Mouse (Mus musculus): ENCODE data around the gene Six2.
A peak's percentile ranks its signal among the peaks of the same experiment; 100 is the strongest.
"Not testable (repeated sequence)": the region's sequence is repeated elsewhere in the genome, so short reads cannot be mapped to it uniquely, and the experiment has no call there.

Gene Six2

DNA sequence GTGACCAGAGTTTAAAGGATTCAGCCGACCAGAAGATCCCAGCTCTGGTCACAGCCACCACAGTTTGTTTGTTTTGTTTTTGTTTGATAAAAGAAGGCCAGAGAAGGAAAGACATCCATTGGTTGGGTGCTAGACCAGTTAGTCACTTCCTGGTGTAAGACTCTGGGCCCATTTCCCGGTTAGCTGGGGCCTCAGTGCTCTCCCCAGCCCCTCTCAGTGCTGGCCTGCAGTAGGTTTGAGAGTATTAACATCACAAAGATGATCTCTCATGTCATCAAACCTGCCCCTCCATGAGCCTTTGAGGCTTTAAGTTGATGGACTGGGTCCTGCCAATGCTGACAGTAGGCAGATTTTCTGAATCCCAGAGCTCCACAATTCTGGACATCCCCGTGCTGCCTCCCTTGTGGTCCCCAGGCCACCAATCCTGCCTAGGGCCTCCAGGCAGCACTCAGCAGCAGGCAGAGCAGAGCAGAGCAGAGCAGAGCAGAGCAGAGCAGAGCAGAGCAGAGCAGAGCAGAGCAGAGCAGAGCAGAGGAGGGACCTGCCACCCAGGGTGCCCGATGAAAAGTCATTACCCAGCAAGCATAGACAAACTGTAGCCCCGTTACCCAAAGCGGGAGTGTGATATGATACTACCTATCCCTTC, 2.4 kb upstream of the Six2 start:
- no peak for DNase-seq (ENCODE audit: low spot score in 2 of 2)

DNA sequence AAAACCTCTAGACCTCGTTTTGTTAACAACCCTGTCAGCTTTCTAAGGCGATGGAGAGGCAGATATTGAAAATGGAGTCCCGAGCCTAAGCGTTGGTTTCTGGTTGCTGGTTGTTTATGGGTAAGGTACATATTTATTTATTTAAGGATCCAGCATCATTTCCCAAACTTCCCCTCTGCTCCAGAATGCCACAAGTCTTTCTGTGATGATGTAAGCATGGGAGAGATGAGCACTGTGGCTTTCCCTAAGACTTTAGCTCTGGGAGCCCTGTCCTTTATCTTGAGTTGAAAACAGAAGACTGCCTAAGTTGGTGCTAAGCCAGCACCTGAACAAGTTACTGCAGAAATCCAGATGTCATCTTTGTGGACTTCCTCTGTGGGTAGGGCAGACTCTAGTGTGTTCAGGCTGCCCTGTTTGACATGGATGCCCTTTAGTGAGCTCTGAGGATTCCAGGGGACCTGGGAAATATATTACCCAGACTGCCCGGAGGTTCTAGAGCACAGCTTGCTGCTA, 1.8 kb upstream of the Six2 start:
- DNase-seq (ENCODE audit: low spot score in 2 of 2), result no peak

DNA sequence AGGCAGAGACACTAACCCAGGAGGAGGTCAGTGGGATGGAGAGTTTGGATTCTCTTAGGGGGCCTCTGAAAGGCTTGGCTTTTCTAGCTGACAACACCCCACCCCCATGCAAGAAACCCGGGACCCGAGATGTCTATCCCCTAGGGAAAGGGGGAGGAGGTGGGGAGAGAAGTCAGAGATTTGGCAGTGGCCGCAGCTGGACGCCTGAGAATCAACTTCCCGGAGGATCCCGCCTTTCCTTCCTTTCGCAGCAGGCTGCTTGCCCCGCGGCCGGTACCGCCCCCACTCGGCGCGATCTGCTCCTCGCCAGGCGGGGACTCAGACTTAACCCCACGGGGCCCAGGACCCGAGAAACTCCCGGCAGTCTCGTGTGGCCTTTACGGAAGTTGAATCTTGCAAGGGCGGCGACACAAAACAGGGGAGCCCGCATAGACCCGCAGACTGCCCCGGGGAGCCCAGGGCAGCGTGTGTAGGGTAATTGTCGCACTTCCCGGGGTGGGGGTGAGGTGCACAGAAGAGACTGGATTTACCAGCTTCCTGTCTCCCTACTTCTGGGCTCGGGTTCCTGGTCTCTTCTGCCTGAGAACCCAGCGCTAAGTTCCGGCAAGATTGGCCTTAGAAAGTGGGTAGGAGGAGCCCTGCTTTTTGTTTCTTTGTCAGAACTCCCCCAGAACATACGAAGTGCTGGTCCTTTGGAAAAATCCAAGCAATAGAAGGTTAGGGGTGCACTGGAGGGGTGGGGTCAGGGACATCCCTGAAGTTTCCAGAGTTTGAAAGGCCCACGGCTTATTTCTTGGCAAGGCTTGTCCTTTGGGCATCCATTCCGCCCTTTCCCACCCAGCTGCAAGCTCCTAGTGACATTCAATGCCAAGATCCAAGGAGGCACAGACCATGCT, 1.1 kb upstream of the Six2 start:
- DNase-seq (ENCODE audit: low spot score in 2 of 2), result no peak

DNA sequence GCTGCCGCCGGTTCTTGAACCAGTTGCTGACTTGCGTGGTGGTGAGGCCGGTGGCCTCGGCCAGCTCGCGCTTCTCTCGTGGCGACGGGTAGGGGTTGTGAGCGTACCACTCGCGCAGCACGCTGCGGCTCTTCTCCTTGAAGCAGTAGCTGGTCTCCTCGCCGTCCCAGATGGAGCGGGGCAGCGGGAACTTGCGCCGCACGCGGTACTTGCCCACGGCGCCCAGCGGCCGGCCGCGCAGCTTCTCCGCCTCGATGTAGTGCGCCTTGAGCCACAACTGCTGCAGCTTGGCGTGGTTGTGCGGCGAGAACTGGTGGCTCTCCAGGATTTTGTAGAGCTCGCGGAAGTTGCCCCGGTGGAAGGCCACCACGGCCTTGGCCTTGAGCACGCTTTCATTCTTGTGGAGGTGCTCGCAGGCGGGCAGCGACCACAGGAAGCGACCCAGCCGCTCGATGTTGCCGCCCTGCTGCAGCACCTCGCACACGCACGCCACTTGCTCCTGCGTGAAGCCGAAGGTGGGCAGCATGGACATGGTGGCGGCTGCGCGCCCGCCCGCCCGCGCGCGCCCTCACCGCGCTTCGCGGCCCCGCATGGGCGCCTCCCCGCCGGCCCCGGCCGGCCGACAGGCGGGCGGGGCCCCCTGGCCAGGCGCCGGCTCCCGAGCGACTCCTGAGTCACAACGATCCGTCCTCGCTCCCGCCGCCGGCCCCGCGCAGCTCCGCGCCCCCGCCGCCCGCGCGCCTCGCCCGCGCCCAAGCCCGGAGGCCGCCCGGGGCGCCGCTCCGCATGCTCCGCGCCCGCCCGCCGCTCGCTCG, 446 bp downstream of the Six2 start:
- DNase-seq (ENCODE audit: low spot score in 2 of 2), result no peak

DNA sequence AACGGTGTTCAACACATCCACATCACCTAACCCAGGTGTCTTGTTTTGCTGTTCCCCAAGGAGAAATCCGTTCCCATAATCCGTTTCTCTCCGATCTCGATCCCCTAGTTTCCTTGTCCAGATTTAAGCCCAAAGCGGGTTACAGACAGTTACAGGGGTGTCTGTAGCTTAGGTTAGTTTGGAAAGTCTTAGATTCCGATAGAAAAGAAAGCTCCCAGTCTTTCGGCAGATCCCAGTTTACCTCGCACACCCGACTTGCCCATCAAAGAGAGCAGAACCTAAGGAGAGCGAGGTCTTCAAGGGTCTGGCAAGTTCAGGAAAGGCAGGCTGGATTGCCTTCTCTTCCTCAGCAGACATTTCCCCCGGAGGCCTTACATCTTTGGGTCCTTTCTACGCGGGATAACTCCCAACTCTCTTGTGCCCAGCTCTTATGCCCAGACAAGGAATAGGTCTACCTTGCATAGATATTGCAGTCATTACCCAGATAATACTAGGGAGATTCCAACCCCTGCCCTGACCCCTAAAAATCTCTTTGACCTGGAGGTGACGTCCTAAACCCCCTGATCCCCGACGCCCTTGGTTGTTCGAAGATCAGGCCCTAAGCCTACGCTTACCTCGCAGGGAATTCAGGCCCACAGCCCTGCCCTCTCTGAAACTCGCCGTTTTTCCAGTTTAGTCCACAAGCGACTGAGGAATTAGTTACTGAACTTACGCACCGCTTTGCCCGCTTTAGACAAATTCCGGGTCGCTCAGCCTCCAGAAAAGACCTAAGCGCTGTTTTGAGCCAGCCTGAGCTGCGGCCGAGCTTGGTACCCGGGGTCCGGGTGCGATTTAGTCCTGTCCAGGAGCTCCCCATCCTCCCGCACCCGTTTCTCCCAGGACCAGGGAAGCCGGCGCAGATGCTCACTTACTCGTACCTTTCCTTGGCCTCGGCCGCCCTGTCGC, 1.3 kb downstream of the Six2 start:
- DNase-seq (ENCODE audit: low spot score in 2 of 2), result no peak

DNA sequence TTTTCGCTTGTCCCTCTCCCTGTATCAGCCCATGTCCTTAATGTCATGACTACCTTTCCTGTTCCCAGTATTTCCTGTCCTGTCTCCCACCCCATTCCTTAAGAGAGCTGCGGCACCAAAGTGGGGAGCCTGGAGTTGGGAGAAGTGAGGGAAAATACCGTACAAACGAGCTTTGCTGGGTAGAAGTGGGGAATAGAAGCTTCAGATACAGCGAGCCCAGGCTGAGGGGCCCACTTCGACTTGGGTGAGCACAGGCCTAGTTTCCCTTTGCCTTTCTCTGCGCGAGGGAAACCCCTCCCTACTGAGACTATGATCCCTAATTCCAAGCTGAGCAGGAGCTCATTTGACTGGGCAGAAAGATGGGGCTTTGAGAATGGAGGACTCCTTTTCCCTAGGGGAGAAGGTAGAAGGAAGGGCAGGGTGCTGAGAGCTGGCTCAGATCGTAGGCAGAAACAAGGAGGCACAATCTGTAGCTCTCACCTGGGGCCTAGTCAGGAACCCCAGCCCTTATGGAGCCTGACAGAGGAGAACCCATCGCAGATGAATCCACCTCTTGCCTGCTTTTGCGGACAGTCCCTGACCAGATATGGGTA, 2.3 kb downstream of the Six2 start:
- no peak for DNase-seq (ENCODE audit: low spot score in 2 of 2)

DNA sequence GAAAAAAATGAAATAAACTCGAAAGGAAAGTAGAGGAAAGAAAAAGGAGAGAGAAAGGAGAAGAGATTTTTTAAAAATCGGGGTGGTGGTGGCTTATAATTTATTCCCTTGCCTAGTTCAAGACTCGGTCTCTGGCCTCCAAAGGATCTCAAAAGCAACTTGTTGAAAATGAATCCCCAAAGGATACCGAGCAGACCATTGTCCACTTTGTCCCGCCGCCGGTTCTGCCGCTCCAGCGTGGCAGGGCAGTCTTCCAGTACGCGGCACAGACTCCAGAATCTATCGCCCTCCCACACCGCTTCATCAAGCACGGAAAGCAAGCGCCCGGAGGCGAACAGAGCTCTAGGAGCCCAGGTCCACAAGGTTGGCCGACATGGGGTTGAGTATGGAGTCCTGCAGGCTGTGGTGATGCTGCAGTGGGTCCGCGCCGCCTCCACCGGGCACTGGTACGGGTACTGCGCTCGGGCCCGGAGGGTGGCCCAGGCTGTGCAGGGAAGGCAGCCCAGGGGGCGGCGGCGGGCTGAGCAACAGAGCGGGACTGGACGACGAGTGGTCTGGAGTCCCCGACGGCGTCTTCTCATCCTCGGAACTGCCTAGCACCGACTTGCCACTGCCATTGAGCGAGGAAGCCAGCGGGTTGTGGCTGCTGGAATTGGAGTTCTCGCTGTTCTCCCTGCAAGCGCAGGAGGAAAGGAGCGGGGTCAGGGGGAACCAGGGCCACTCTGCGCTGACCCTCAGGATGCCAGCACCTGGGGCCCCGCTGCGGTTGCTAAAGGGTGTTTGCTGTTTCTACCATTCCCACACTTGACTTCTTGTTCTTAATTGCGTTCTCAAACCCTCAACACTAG, 3.0 kb downstream of the Six2 start:
- no peak for DNase-seq (ENCODE audit: low spot score in 2 of 2)

DNA sequence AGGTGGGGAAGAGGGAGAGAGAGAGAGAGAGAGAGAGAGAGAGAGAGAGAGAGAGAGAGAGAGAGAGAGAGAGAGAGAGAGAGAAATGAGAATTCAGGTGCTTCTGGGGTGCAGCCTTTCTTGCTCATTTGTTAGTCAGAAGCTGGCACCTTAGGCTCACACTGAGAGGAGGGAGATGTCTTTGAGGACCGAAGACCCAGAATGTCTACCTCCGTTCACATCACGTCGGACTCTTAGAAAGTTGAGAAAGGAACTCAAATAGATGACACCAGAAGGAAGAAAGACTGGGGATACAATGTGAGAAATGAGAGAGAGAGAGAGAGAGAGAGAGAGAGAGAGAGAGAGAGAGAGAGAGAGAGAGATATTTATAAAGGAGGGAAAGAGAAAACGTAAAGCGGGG, 3.6 kb downstream of the Six2 start:
- not testable (repeated sequence) for DNase-seq (ENCODE audit: low spot score in 2 of 2)

DNA sequence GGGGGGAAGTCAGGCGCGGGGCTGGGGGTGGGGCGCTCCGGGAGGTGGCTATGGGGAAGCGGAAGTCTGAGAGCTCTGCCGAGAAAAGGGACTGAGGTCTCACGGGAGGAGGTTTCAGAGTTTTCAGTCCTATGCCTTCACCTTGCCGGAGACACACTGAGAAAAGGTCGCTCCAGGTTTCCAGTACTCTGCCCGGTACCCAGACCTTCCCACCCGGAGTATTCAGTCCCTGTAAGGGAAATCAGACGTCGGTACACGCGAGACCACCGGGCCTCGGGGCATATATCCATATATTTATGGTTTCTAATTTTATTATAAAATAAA, 4.1 kb downstream of the Six2 start:
- no peak for DNase-seq (ENCODE audit: low spot score in 2 of 2)

DNA sequence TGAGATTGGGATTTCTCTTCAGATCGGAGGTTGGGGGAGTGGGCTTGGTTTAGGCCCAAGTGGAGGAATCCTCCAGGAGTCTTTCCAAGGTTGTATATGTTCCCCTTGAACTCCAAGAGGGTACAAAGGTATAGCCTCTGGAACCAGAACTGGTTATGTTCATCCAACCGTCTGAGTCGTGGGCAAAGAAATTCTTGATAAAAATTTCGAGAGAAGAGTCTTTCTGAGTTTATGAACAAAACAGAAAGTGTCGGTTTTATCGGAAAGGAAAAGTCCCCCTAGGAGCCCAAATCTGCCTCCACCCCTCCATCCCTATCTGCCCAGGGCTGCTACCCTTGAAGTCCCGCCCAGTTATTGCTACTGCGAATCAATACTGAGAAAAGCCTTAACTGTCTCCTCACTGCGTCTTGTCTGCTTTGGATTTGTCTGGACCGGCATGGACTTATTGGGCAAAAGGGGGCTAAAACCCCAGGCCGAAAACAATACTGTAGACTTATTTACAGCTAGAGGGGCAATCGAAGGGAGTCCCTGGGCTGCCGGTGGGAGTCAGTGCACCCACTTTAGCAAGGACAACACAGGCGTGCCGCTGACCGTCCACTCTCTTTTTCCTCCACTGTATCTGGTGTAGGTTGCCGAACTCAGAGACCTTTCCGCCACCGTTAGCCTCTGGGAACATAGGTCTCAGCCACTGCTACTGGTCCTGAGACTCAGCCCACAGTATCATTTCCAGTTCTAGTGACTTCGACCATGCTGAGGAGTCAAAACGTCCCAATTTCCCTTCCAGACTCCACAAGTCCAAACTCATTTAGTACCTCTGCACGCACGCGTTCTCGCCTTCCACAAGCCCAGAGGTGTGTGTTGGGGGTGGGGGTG, 4.7 kb downstream of the Six2 start:
- DNase-seq (ENCODE audit: low spot score in 2 of 2), result no peak

DNA sequence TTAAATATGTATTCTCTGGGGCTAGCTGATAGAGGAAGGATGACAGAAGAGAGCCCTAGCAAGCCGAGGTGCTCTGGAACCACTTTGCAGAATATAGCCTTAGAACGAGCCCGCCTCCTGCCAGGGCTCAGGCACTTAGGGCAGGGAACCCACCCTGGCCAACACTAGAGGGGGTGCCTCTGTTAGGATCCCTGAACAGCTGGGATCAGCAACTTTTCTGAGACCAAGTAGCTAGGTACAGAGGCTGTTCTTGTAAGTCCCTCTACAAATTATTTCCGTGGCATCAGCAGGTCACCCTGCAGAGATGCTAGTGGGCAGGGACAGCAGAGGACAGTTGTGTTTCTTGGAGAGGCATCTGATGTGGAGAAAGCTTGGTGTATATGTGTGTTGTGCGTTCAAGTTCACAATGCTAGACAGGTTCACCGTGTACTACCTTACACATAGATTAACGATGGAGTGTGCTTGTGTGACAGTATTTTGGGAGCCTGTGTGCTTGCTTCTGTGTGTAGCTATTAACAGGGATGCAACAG, 5.8 kb downstream of the Six2 start:
- DNase-seq (ENCODE audit: low spot score in 2 of 2), result no peak

DNA sequence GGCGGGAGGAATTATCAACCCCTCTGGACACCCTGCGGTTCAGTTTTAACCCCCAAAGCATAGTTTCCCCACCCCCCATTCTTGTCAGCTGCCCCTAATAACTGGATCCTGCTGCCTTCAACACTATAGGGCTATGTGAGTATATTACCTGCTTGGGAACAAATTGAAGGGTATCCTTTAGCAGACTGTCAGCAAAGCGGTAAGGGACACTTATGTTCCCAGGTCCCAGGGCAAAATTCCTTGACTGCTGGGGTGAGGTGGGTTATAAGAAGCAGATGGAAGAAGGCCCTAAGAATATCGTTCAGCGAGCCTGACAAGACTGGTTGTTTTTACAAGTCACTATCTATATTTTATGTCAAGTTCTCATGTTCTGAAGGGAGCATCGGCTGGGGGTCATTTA, 6.3 kb downstream of the Six2 start:
- no peak for DNase-seq (ENCODE audit: low spot score in 2 of 2)

DNA sequence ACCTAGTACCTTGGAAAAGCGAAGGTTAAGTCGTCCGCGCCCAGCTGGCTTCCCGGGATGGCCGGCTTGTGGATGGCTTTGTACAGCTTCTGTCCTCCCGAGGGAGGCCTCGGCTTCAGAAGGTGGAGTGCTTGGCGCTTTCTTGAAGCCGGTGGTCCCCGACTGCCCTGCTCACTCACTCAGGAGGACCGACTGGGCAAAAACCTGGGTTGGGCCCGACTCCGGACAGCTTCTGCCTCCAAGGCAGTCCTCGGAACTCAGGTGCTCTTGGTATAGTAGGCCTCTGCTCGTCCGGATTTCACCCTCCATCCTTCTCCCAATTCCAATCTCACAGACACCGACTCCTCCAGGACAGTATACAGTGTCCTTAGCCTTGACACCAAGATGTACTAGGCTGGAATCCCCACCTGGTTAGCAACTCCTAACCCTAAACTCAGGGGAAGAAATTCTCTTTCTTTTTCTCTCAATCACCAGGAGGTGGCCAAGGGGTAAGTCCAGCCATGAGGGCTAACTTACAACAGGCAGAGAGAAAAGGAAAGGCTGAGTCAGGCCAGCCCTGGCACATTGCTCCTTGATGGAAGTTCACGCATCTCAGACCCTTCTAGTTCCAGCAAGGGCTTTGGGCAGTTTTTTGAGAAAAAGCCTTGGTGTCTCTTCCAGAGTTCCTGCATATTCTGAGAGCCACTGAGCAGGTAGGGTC, 7.1 kb downstream of the Six2 start:
- DNase-seq (ENCODE audit: low spot score in 2 of 2), result no peak

DNA sequence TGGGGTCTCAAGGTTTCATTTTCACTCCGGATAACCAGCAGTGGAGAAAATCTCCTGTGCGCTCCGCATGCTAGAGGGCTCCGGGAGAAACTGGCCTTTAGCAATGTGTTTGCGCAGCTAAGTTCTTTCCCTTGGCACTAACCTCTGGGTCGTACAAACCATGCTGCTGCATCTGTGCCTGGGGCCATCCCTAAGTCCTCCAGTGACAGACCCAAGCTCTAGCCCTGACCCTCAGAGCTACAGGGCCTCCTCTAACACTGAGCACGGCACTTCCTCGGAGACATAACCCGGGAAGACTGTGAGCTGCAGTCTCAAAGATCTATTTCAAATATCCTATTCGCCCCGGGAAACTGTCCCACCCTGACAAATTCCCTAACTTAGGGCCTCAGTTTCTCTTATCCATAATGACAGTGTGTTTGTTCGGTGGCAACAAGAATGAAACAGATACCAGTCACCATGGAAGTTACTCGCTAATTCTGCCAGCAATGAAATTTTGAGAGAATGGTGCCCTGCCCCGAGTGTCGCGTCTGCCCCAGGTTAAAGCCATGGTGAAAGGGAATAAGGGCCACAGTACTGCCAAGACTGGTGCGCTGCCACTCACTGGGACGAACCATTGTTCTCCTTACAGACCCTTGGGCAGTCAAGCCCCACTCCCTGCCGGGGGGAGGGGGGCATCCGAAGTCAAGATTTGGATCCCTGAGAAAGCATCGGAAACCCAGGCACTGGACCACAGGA, 7.8 kb downstream of the Six2 start:
- DNase-seq (ENCODE audit: low spot score in 2 of 2), result no peak

DNA sequence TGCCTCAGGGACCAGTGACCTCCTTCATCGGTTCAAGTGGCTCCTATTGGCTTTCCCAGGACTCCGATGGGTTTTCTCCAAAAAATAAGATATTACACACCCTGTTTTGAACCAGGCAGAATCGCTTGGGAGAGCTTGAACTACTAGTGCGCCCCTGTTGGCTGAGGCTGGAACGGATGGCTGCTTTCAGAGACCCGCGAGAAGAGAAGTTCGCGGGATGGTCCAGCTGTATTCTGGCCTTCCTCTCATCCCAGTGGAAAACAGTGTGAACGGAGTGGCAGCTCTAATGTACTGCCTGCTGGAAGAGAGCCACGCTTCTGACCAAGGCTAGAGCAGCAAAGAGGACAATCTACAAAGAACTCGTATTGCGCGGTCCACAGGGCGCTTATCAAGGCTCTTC, 8.4 kb downstream of the Six2 start:
- DNase-seq (ENCODE audit: low spot score in 2 of 2), result no peak

DNA sequence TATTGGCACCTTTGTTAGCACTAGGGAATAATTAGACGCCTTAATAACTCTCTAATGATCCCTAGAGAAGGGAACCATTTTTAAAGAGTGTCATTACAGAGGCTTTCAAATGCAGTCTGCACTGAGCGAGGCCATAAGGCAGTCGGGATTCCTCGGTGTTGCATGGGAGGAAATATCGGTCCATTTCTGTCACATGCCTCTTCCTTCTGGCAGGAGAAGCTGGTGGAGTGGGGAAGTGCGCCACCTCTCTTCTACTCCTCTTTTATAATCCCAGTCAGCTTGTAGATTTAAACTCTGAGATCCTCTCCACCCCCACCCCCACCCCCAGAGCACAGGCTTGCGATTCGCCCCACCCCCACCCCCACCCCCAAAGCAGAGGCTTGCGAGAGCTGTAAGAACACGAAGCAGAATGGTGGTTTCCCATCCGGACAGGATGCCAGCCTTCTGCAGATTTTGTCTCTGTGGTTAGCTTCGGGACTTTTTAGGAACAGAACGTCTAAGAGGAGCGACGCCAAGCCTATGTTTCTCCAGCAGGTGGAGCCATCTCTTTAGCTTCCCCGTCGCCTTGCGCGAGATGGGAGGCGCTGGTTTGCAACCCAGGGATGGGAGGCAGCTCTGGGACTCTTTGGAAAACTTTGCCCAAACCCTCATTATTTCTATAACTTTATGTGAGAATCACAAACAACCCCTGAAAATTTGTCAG, 23.3 kb downstream of the Six2 start:
- peak; percentile 51 to 56 for DNase-seq (ENCODE audit: low spot score in 2 of 2)

DNA sequence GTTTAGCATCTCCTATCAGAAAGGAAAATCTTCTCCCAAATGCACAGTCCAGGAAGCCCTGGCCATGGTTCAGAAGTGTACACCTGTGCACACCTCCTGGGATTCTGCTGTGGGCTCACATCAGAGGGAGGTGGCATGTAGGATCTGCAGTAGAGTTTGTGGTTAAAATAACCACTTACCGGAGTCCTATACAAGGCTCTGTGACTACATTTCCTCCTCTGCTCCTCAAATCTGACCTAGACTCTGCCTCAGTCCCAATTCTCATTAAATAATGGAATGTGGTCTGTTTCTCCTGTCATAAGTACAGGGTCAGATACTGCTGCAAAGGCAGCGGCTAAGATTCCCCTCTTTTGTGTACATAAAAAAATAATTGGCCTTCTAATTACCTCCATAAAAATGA, 23.9 kb downstream of the Six2 start:
- DNase-seq (ENCODE audit: low spot score in 2 of 2), result no peak

Measured in urinary bladder, postnatal 36 days (tissue).